8 mouse cellular contexts compared by ENCODE assay signal in genomic region chrX:96133260-96133659, GRCm38 (mm10). TPM values are rescaled to one million over a fixed set of nuclear protein-coding genes. Genes with fewer than 3 reads are reported as not detected.
DNase-seq lines count a peak whose midpoint lies in the region; ATAC-seq and TF ChIP-seq lines count a peak whose summit lies in the region.
"Had no signal": no experiment of that assay in that cellular context is flagged by ENCODE, and none has a peak within 500 bp of the region (broad histone marks: within the 10 kb centered on the region; RNA-seq: fewer than 3 reads in every experiment).

No protein-coding gene starts in this region.

- ATAC-seq in midbrain, postnatal 0 days (ENCODE audit: low FRiP score), result no peak
- no peak for ATAC-seq in midbrain, embryonic 11.5 days (ENCODE audit: low FRiP score)
- ATAC-seq in granulocyte monocyte progenitor cell, adult 5-6 weeks (replicated peaks; ENCODE audit: poor library complexity, severe bottlenecking), result peak; percentile 22; the same call in 1 of the 2 replicates
- ATAC-seq in hindbrain, embryonic 11.5 days (ENCODE audit: low FRiP score), result no peak

- H3K36me3 ChIP-seq in midbrain, postnatal 0 days (ENCODE audit: insufficient read depth, low read length), result no peaks in the 10 kb centered on the region
- H3K36me3 ChIP-seq in midbrain, embryonic 11.5 days (ENCODE audit: control insufficient read depth, insufficient read depth, low read length), result no peaks in the 10 kb centered on the region
- no peaks in the 10 kb centered on the region for H3K36me3 ChIP-seq in liver, adult 2 months (ENCODE audit: control insufficient read depth, insufficient read depth, low read length)
- H3K36me3 ChIP-seq in splenic B cell, adult 2 months (ENCODE audit: control insufficient read depth, insufficient read depth, low read length, poor library complexity, severe bottlenecking), result 0 out of 2 replicates have a peak, but pooled peaks cover 3% of the 10 kb centered on the region
- H3K36me3 ChIP-seq in hindbrain, embryonic 11.5 days (ENCODE audit: control insufficient read depth, insufficient read depth, low read length), result no peaks in the 10 kb centered on the region
- H3K36me3 ChIP-seq: midbrain, embryonic 12.5 days had no signal

- no peaks in the 10 kb centered on the region for H3K79me2 ChIP-seq in liver, adult 2 months (ENCODE audit: control insufficient read depth, insufficient read depth, low read length)

- no peaks in the 10 kb centered on the region for H3K9me3 ChIP-seq in midbrain, postnatal 0 days (ENCODE audit: low read length)
- no peaks in the 10 kb centered on the region for H3K9me3 ChIP-seq in midbrain, embryonic 11.5 days (ENCODE audit: control insufficient read depth, low read length)
- no peaks in the 10 kb centered on the region for H3K9me3 ChIP-seq in hindbrain, embryonic 11.5 days (ENCODE audit: control insufficient read depth, low read length)
- H3K9me3 ChIP-seq: midbrain, embryonic 12.5 days had no signal

- no peak overlapping the region for H3K9ac ChIP-seq in midbrain, postnatal 0 days (replicated peaks; ENCODE audit: low read length, poor library complexity, severe bottlenecking)
- no peak overlapping the region for H3K9ac ChIP-seq in midbrain, embryonic 11.5 days (ENCODE audit: low read length)
- no peak overlapping the region for H3K9ac ChIP-seq in liver, adult 2 months (ENCODE audit: low read depth, low read length)
- H3K9ac ChIP-seq in hindbrain, embryonic 11.5 days (ENCODE audit: low read depth, low read length), result no peak overlapping the region
- H3K9ac ChIP-seq: midbrain, embryonic 12.5 days had no signal

- no peak for TF ChIP-seq CTCF in midbrain, postnatal 0 days (IDR thresholded peaks at IDR 0.05)
- peak; percentile 43 for TF ChIP-seq CTCF in liver, adult 2 months (IDR thresholded peaks at IDR 0.05; ENCODE audit: low read depth, low read length)

- no peak overlapping the region for H3K4me3 ChIP-seq in midbrain, postnatal 0 days (ENCODE audit: low read depth, low read length)
- H3K4me3 ChIP-seq in midbrain, embryonic 11.5 days (ENCODE audit: low read depth, low read length), result no peak overlapping the region
- no peak overlapping the region for H3K4me3 ChIP-seq in liver, adult 2 months (ENCODE audit: insufficient read depth, low read depth, low read length)
- H3K4me3 ChIP-seq in hindbrain, embryonic 11.5 days (ENCODE audit: low read depth, low read length), result no peak overlapping the region
- H3K4me3 ChIP-seq: midbrain, embryonic 12.5 days had no signal

- 47% methylated on average over 2 of the region's 2 CpGs for WGBS in midbrain, postnatal 0 days
- WGBS in midbrain, embryonic 11.5 days, result 38% methylated on average over 2 of the region's 2 CpGs
- WGBS in liver, adult 2 months, result 51% methylated on average over 2 of the region's 2 CpGs
- 81% methylated on average over 2 of the region's 2 CpGs for WGBS in hindbrain, embryonic 11.5 days

- TF ChIP-seq POLR2A in liver, adult 2 months (IDR thresholded peaks at IDR 0.05; ENCODE audit: extremely low read depth, insufficient read depth, low read length), result no peak

- H3K27ac ChIP-seq in midbrain, postnatal 0 days (ENCODE audit: low read depth, low read length), result no peak overlapping the region
- no peak overlapping the region for H3K27ac ChIP-seq in midbrain, embryonic 11.5 days (ENCODE audit: low read depth, low read length)
- no peak overlapping the region for H3K27ac ChIP-seq in liver, adult 2 months (replicated peaks; ENCODE audit: insufficient read depth, low read depth, low read length)
- no peak overlapping the region for H3K27ac ChIP-seq in hindbrain, embryonic 11.5 days (ENCODE audit: low read depth, low read length)
- H3K27ac ChIP-seq: midbrain, embryonic 12.5 days had no signal

- DNase-seq in midbrain, postnatal 0 days (ENCODE audit: low spot score), result peak; percentile 6
- no peak for DNase-seq in midbrain, embryonic 11.5 days (ENCODE audit: low spot score, missing footprints)
- peak; percentile 47 for DNase-seq in adrenal gland, postnatal 14 days
- DNase-seq in liver, adult 2 months (ENCODE audit: extremely low read depth, low read depth, low spot score), result peak; percentile 27
- peak; percentile 41 for DNase-seq in splenic B cell, adult 2 months (ENCODE audit: low read depth, low spot score)
- DNase-seq in hindbrain, embryonic 11.5 days (ENCODE audit: low spot score), result no peak

- H3K4me1 ChIP-seq in midbrain, postnatal 0 days (ENCODE audit: insufficient read depth, low read length), result no peaks in the 10 kb centered on the region
- H3K4me1 ChIP-seq in midbrain, embryonic 11.5 days (ENCODE audit: control insufficient read depth, insufficient read depth, low read length), result no peaks in the 10 kb centered on the region
- no peaks in the 10 kb centered on the region for H3K4me1 ChIP-seq in liver, adult 2 months (ENCODE audit: control insufficient read depth, insufficient read depth, low read length)
- no peaks in the 10 kb centered on the region for H3K4me1 ChIP-seq in hindbrain, embryonic 11.5 days (replicated peaks; ENCODE audit: control insufficient read depth, insufficient read depth, low read length)
- H3K4me1 ChIP-seq: midbrain, embryonic 12.5 days had no signal

- no peaks in the 10 kb centered on the region for H3K27me3 ChIP-seq in midbrain, postnatal 0 days (ENCODE audit: insufficient read depth, low read length)
- H3K27me3 ChIP-seq in midbrain, embryonic 11.5 days (ENCODE audit: control insufficient read depth, insufficient read depth, low read length), result no peaks in the 10 kb centered on the region
- no peaks in the 10 kb centered on the region for H3K27me3 ChIP-seq in liver, adult 2 months (ENCODE audit: control insufficient read depth, insufficient read depth, low read length)
- H3K27me3 ChIP-seq in splenic B cell, adult 2 months (ENCODE audit: control insufficient read depth, insufficient read depth, low read length, poor library complexity, severe bottlenecking), result no peaks in the 10 kb centered on the region
- H3K27me3 ChIP-seq in hindbrain, embryonic 11.5 days (ENCODE audit: control insufficient read depth, insufficient read depth, low read length), result no peaks in the 10 kb centered on the region
- H3K27me3 ChIP-seq: midbrain, embryonic 12.5 days had no signal

- no peak overlapping the region for H3K4me2 ChIP-seq in midbrain, postnatal 0 days (ENCODE audit: low read depth, low read length, poor library complexity, severe bottlenecking)
- H3K4me2 ChIP-seq in midbrain, embryonic 11.5 days, result no peak overlapping the region
- H3K4me2 ChIP-seq in hindbrain, embryonic 11.5 days (replicated peaks; ENCODE audit: low read depth, low read length), result no peak overlapping the region
- H3K4me2 ChIP-seq: midbrain, embryonic 12.5 days had no signal

RNA-seq across cellular contexts. Expression of gene Msn, which starts 37.4 kb away (rescaled TPM):
- total RNA-seq in midbrain, postnatal 0 days (2014; rRNA removed), result 17.8 and 18.1 TPM in 2 replicates
- polyA plus RNA-seq in midbrain, postnatal 0 days (2015; fragmentation: Nextera tagmentation; extraction: Ambion mirVana), result 20.6 and 22.8 TPM in 2 replicates
- polyA plus RNA-seq in midbrain, embryonic 11.5 days (2014; fragmentation: Nextera tagmentation; extraction: Ambion mirVana), result 119 and 120 TPM in 2 replicates
- 147 and 191 TPM in 2 replicates for total RNA-seq in adrenal gland, postnatal 14 days (2021)
- 206 and 211 TPM in 2 replicates for total RNA-seq in granulocyte monocyte progenitor cell, adult 5-6 weeks (2014; fragmentation: Nextera tagmentation)
- total RNA-seq in granulocyte monocyte progenitor cell, adult 5-6 weeks (2017), result 97.2 and 97.8 TPM in 2 replicates
- 8.3 and 10.8 TPM in 2 replicates for total RNA-seq in liver, adult 2 months (2014; rRNA removed)
- 6.7 and 10.8 TPM in 2 replicates for polyA plus RNA-seq in liver, adult 2 months (2012; rRNA removed)
- 101 and 118 TPM in 2 replicates for polyA plus RNA-seq in hindbrain, embryonic 11.5 days (2014; fragmentation: Nextera tagmentation; extraction: Ambion mirVana)

Comparison
In these comparisons a context has a peak if more than half of its experiments do, and no peak if none do; other contexts are left out.
1. DNase-seq: peak in midbrain, postnatal 0 days (single experiment), adrenal gland, postnatal 14 days (single experiment), liver, adult 2 months (single experiment) and splenic B cell, adult 2 months (single experiment); none in midbrain, embryonic 11.5 days (single experiment) and hindbrain, embryonic 11.5 days (single experiment).